ENCODE assay signal across 9 mouse cellular contexts in genomic region chr3:157717313-157717921, GRCm38 (mm10).
DNase-seq lines count a peak whose midpoint lies in the region; ATAC-seq and TF ChIP-seq lines count a peak whose summit lies in the region.
"Had no signal": no experiment of that assay in that cellular context is flagged by ENCODE, and none has a peak within 500 bp of the region (broad histone marks: within the 10 kb centered on the region; RNA-seq: fewer than 3 reads in every experiment).

No protein-coding gene starts in this region.

- no peaks in the 10 kb centered on the region for H3K9me3 ChIP-seq in midbrain, postnatal 0 days (ENCODE audit: low read length)
- H3K9me3 ChIP-seq: embryonic facial prominence, embryonic 12.5 days had no signal

- H3K27ac ChIP-seq in midbrain, postnatal 0 days (ENCODE audit: low read depth, low read length): no peak overlapping the region
- H3K27ac ChIP-seq: embryonic facial prominence, embryonic 12.5 days had no signal

- H3K36me3 ChIP-seq in midbrain, postnatal 0 days (ENCODE audit: insufficient read depth, low read length): no peaks in the 10 kb centered on the region
- H3K36me3 ChIP-seq: embryonic facial prominence, embryonic 12.5 days had no signal

- DNase-seq in urinary bladder, adult 18-20 months (ENCODE audit: low spot score in 2 of 2): peak; percentile 29 to 58
- DNase-seq in urinary bladder, adult 2 months (ENCODE audit: low spot score): no peak
- peak; percentile 64 to 82 for DNase-seq in cerebellum, postnatal 25 days
- peak; percentile 18 to 20 for DNase-seq in gastrocnemius, adult 8-10 months (ENCODE audit: low spot score in 2 of 2)
- peak; percentile 77 for DNase-seq in kidney, adult 18-20 months
- peak; percentile 56 to 72 for DNase-seq in left cerebral cortex, postnatal 36 days (ENCODE audit: low spot score in 2 of 2)
- peak; percentile 79 for DNase-seq in midbrain, postnatal 0 days (ENCODE audit: low spot score)
- peak; percentile 40 to 81 for DNase-seq in spleen, postnatal 4 days (ENCODE audit: low spot score in 2 of 2)

- H3K4me2 ChIP-seq in midbrain, postnatal 0 days (ENCODE audit: low read depth, low read length, poor library complexity, severe bottlenecking): no peak overlapping the region
- H3K4me2 ChIP-seq: embryonic facial prominence, embryonic 12.5 days had no signal

- no peak overlapping the region for H3K4me3 ChIP-seq in midbrain, postnatal 0 days (ENCODE audit: low read depth, low read length)
- H3K4me3 ChIP-seq: embryonic facial prominence, embryonic 12.5 days had no signal

- no peak overlapping the region for H3K9ac ChIP-seq in midbrain, postnatal 0 days (replicated peaks; ENCODE audit: low read length, poor library complexity, severe bottlenecking)
- H3K9ac ChIP-seq: embryonic facial prominence, embryonic 12.5 days had no signal

- H3K4me1 ChIP-seq in midbrain, postnatal 0 days (ENCODE audit: insufficient read depth, low read length): no peaks in the 10 kb centered on the region
- H3K4me1 ChIP-seq: embryonic facial prominence, embryonic 12.5 days had no signal

- no peak; the same call in 1 of the 2 replicates for ATAC-seq in midbrain, postnatal 0 days (ENCODE audit: low FRiP score)

- 19% methylated on average over 7 of the region's 7 CpGs for whole genome bisulfite sequencing in midbrain, postnatal 0 days

- no peaks in the 10 kb centered on the region for H3K27me3 ChIP-seq in midbrain, postnatal 0 days (ENCODE audit: insufficient read depth, low read length)
- H3K27me3 ChIP-seq: embryonic facial prominence, embryonic 12.5 days had no signal

- intact Hi-C loops in left cerebral cortex, postnatal 36 days (cut with DNase I): loop anchor here (1.0 kb wide), 1 partner anchor 150 kb away; no protein-coding TSS in a partner anchor

- peak; percentile 93 for TF ChIP-seq CTCF in midbrain, postnatal 0 days (IDR thresholded peaks at IDR 0.05)
